Mouse (Mus musculus): Measurements from ENCODE around the gene Ppil6. TPM values are rescaled to one million over a fixed set of nuclear protein-coding genes. Genes with fewer than 3 reads are reported as not detected.
A peak's percentile ranks its signal among the peaks of the same experiment; 100 is the strongest.

Gene Ppil6
- polyA plus RNA-seq, 1 experiment from 2014 or later: 1.7 TPM

DNA sequence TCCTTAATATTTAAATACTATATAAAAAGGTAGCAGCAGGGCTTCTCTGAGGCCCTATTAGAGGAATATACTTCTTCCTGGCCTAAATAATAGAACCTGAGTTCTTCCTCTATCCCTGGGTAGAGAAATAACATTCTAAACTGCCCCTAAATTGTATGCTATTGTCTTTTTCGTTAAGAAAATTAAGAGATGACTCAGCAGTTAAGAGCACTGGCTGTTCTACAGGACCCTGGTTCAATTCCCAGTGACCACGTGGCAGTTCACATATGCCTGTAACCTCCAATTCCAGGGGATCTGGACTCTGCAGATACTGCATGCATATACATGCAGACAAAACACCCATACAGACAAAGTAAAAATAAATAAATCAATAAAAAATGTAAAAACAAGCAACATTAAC is 53.6 kb downstream of the Ppil6 start:
- Histone ChIP-seq H3K4me1 (peaks cover 13% of the 10 kb centered on the region), H3K27me3 (ENCODE audit: low read depth, poor library complexity, severe bottlenecking) (no peaks in the 10 kb centered on the region), H3K4me3 (no peak overlapping the region), H3K27ac (replicated peaks) (no peak overlapping the region), H3K36me3 (peaks cover 6% of the 10 kb centered on the region), H3K9me3 (replicated peaks) (peaks cover under 1% of the 10 kb centered on the region; the same call in 1 of the 2 replicates)
- DNase-seq (ENCODE audit: low spot score): no peak
- WGBS: 70% methylated on average over 2 of the region's 2 CpGs

DNA sequence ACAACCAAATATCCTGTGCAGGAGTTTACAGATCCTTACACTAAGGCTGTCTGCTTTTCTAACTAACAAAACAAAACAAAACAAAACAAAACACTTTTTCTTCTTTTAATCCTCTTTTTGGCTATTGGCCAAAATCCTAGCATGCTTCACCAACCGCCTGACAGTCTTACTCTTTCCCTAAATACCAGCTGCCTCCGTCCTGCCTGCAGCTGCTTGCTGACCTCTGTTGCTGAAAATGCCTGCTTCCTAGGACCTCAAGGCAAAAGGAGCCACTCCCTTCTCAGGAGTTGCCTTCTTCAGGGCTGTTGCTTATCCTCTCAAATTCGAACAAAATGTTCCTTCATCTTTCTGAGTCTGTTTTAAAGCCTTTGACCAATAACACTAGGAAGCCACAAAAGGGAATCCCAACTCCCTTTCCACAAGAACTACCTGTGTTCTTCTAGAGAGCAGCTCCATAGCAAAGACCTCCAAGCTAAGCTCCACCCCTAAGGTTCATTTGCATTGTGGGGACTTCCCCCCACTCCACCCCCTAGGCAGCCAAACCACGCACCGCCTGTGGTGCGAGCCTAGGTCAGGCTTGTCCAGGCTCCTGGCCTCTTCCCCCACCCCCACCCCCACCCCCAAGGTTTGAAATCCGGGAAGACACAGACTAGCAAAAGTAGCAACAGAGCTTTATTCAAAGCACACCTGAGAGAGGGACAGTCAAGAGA is 54.4 kb downstream of the Ppil6 start:
- 2% methylated on average over 7 of the region's 7 CpGs for WGBS
- peak overlapping the region; percentile 7; the same call in 1 of the 2 replicates for H3K4me3 ChIP-seq
- H3K27ac ChIP-seq (replicated peaks): no peak overlapping the region; the same call in 1 of the 2 replicates
- no peaks in the 10 kb centered on the region for H3K27me3 ChIP-seq (ENCODE audit: low read depth, poor library complexity, severe bottlenecking)
- no peak for DNase-seq (ENCODE audit: low spot score)
- 0 out of 2 replicates have a peak, but pooled peaks cover 4% of the 10 kb centered on the region for H3K36me3 ChIP-seq
- peaks cover 13% of the 10 kb centered on the region for H3K4me1 ChIP-seq
- H3K9me3 ChIP-seq (replicated peaks): peaks cover 6% of the 10 kb centered on the region; the same call in 1 of the 2 replicates

DNA sequence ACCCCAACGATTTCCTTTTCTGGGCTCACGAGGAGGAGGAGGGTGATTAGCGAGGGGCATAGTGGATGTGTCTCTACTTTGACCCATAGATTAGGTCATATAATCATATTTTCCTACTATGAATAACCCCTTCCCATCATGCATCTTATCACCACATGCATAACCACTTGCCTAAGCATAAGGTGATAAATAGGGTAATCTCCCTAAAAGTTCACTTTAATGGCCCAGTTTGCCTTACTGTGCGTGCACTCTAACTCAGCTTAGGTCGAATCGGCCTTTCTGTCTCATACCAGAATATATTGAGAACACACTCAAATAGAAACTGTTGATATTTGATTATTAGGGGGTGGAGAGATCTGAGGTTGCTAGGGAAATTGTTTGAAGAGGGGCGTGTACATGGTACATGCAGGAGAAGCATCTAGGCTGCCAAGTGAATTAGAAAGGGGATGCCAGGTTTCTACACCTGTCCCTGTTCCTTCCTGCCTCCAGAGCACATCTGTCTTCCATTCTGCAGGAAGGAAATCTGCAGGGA is 55.1 kb downstream of the Ppil6 start:
- no peak for DNase-seq (ENCODE audit: low spot score)
- Histone ChIP-seq H3K27ac (replicated peaks) (no peak overlapping the region), H3K27me3 (ENCODE audit: low read depth, poor library complexity, severe bottlenecking) (no peaks in the 10 kb centered on the region), H3K4me1 (peaks cover 13% of the 10 kb centered on the region), H3K4me3 (no peak overlapping the region), H3K36me3 (0 out of 2 replicates have a peak, but pooled peaks cover 4% of the 10 kb centered on the region), H3K9me3 (replicated peaks) (peaks cover 6% of the 10 kb centered on the region; the same call in 1 of the 2 replicates)
- WGBS: 56% methylated on average over 7 of the region's 7 CpGs

DNA sequence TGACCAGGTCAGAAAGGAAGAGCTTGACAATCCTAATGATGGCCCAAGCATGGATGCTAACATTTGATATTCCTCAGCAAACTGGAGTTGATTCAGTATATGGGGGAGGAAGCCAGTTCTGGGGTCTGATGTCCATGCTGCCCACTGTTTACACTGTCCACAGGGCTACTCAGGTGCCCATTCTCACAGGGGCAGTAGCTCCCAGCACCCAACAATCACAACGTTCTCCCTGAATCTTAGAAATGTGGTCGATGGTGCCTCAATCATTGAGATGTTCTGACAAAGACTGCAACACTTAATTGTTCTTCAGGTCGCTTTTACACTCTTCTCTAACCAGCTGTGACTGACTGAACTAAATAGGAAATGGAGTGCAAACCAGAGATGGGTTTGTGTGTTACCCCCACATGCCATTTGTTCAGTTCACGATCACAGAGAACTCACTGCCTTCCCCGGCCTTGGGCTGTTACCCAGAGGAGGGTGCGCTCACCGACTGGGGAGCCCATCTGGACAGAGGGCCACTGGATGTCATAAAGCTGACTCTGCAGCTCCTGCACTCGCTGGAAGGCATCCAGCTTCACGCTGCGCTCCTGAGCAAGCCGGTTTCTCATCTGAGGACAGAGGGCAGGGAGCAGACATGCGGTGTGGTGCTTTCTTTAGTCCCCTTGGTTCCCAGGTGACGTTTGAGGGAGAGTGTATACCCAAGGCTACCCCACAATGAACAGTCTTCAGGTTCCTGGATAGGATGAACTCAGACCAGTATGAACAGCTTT is 56.3 kb downstream of the Ppil6 start:
- Histone ChIP-seq H3K36me3 (0 out of 2 replicates have a peak, but pooled peaks cover 4% of the 10 kb centered on the region), H3K27me3 (ENCODE audit: low read depth, poor library complexity, severe bottlenecking) (no peaks in the 10 kb centered on the region), H3K9me3 (replicated peaks) (peaks cover 6% of the 10 kb centered on the region; the same call in 1 of the 2 replicates), H3K27ac (replicated peaks) (no peak overlapping the region), H3K4me3 (no peak overlapping the region), H3K4me1 (peaks cover 13% of the 10 kb centered on the region)
- no peak for DNase-seq (ENCODE audit: low spot score)
- WGBS: 74% methylated on average over 13 of the region's 13 CpGs

DNA sequence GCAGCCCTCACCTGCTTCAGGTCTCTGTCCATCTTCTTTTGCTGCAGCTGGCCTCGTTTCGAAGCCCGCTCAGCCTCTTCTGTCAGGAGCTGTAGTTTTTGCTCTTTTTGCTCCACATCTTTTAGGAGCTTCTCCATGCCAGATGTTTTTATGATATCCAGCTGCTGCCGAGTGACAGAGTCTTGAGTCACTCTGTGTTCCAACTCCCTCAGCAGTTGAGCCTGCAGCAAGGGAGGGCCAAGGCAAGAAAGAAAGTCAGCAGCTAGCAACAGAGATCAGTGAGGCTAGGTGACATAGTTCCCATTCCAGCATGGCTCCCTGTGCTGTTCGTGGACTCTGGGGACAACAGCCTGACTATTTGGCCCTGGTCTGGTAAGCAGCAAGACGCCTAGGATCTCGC is 60.5 kb downstream of the Ppil6 start:
- Histone ChIP-seq H3K27ac (replicated peaks) (no peak overlapping the region), H3K9me3 (replicated peaks) (peaks cover 6% of the 10 kb centered on the region; the same call in 1 of the 2 replicates), H3K4me3 (no peak overlapping the region), H3K36me3 (0 out of 2 replicates have a peak, but pooled peaks cover 4% of the 10 kb centered on the region), H3K4me1 (peaks cover 16% of the 10 kb centered on the region), H3K27me3 (ENCODE audit: low read depth, poor library complexity, severe bottlenecking) (no peaks in the 10 kb centered on the region)
- DNase-seq (ENCODE audit: low spot score): no peak
- WGBS: 84% methylated on average over 7 of the region's 7 CpGs

DNA sequence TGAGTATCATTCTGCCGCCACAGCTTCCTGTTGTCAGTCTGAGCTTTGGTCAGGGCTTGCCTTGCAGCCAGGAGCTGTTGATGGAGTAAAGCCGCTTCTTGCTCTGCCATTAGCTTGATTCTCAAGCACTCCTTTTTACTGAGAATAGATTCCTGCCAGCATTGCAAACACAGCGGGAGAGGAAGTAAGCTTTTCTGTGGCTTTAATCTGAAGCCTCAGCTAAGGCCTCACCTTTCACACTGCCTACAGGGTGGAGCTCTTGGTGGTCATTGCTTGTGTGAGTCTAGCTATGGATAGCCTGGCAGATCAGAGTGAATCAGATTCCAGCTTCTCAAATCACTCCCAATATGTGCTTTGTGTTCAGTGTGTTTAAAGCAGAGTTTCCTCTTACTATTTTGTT is 62.1 kb downstream of the Ppil6 start:
- 0 out of 2 replicates have a peak, but pooled peaks cover 4% of the 10 kb centered on the region for H3K36me3 ChIP-seq
- no peak for DNase-seq (ENCODE audit: low spot score)
- H3K27me3 ChIP-seq (ENCODE audit: low read depth, poor library complexity, severe bottlenecking): no peaks in the 10 kb centered on the region
- 16% methylated on average over 3 of the region's 3 CpGs for WGBS
- peaks cover 6% of the 10 kb centered on the region; the same call in 1 of the 2 replicates for H3K9me3 ChIP-seq (replicated peaks)
- H3K4me3 ChIP-seq: no peak overlapping the region
- H3K27ac ChIP-seq (replicated peaks): 0 out of 2 replicates have a peak overlapping the region, but pooled peaks have one; percentile 2
- peaks cover 16% of the 10 kb centered on the region for H3K4me1 ChIP-seq

DNA sequence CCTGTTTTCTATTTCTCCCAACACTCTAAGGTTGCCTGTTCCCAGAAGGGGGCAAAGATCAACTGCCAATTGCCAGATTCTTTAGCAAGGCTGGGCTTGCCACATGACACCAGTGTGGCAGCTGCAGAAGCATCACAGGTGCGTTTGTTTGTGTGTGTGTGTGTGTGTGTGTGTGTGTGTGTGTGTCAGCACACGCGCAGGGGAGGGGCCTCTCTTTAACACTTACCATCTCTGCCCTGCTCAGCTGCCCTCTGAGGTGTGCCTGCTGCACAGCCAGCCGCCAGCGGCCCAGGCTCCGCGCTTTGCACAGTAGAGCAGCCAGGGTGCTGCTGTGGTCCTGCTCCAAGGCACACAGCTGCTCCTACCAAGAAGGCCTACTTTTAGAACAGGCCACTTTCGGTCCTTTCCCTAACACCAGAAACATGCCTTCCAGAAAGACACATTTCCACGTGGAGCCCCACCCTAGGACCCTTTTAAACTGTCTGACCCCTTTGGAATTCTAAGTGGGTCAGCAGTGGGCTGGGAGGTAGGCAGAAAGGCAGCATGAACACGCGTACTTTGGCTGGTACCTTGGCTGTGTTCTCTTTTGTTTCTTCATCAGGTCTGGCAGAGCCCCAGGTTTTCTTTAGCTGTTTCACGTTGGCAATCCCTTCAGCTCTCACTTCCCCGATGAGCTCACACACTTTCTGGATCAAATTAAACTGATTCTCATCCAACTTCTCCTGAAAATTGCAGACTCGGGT is 62.8 kb downstream of the Ppil6 start:
- Histone ChIP-seq H3K9me3 (replicated peaks) (peaks cover 6% of the 10 kb centered on the region; the same call in 1 of the 2 replicates), H3K36me3 (0 out of 2 replicates have a peak, but pooled peaks cover 4% of the 10 kb centered on the region), H3K4me3 (no peak overlapping the region), H3K27me3 (ENCODE audit: low read depth, poor library complexity, severe bottlenecking) (no peaks in the 10 kb centered on the region), H3K27ac (replicated peaks) (peak overlapping the region; percentile 49; the same call in 1 of the 2 replicates), H3K4me1 (peaks cover 16% of the 10 kb centered on the region)
- no peak for DNase-seq (ENCODE audit: low spot score)
- 53% methylated on average over 14 of the region's 14 CpGs for whole genome bisulfite sequencing

DNA sequence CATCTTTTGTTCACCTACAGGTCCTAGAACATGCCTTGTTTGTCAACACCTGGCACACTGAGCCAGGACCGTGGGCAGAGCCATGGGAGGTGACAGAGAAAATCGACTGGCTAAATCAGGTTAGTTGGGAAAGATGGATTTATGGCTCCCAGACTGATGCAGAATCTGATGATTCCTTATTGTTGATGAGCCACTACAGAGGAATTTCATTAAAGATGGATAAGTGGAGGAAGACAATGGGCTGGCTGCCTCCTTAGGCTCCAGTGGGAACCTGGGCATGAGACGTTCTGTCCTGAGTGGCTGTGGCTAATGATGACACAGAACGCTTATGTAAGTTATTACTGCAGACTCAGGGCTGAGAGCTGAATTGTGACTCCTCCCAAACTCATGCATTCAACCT is 63.5 kb downstream of the Ppil6 start:
- Histone ChIP-seq H3K27me3 (ENCODE audit: low read depth, poor library complexity, severe bottlenecking) (no peaks in the 10 kb centered on the region), H3K4me3 (no peak overlapping the region), H3K36me3 (0 out of 2 replicates have a peak, but pooled peaks cover 4% of the 10 kb centered on the region), H3K27ac (replicated peaks) (no peak overlapping the region), H3K4me1 (peaks cover 16% of the 10 kb centered on the region), H3K9me3 (replicated peaks) (peaks cover 6% of the 10 kb centered on the region; the same call in 1 of the 2 replicates)
- WGBS: 78% methylated on average over 4 of the region's 4 CpGs
- DNase-seq (ENCODE audit: low spot score): no peak

DNA sequence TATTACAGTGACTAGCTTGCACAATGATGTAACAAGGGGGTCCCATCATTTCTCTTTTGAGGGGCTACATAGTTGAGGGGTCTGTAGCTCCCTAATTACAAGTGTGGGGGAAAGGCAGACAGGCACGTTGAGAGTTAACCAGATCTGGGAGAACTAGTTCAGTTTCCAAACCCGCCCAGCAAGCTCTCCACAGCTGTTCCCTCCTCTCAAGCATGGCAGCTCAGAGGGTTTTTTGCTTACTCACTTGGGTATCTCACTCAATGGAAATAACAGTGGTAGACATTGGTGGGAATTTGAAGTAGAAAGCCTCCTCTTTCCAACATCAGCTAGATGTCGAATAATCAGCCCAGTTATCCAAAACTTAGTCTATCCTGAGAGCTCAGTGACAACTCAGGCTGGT is 64.8 kb downstream of the Ppil6 start:
- no peaks in the 10 kb centered on the region for H3K36me3 ChIP-seq
- no peak overlapping the region for H3K4me3 ChIP-seq
- no peak for DNase-seq (ENCODE audit: low spot score)
- no peaks in the 10 kb centered on the region for H3K27me3 ChIP-seq (ENCODE audit: low read depth, poor library complexity, severe bottlenecking)
- no peak overlapping the region for H3K27ac ChIP-seq (replicated peaks)
- 90% methylated on average over 3 of the region's 3 CpGs for WGBS
- 0 out of 2 replicates have a peak, but pooled peaks cover 2% of the 10 kb centered on the region for H3K9me3 ChIP-seq (replicated peaks)
- peaks cover 16% of the 10 kb centered on the region for H3K4me1 ChIP-seq

DNA sequence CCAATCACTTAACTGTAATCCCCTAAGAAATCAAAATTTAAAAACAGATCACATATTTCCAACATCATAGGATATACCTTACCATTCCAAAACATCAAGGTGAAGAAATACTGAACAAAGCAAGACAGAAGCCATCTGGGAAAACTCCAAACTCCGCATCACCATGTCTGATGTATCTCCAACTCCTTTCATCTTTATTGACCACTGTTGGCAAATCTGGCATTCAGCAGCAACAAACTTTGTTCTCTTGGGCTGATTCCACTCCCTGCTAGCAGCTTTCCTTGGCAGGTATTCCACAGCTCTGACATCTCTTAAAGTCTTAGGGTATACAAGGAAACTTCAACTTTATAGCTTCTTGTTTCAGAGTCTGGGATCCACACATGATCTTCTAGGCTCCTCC is 68.2 kb downstream of the Ppil6 start:
- Histone ChIP-seq H3K36me3 (no peaks in the 10 kb centered on the region), H3K27ac (replicated peaks) (no peak overlapping the region), H3K27me3 (ENCODE audit: low read depth, poor library complexity, severe bottlenecking) (no peaks in the 10 kb centered on the region), H3K4me3 (no peak overlapping the region), H3K4me1 (no peaks in the 10 kb centered on the region), H3K9me3 (replicated peaks) (peaks cover 12% of the 10 kb centered on the region; the same call in 1 of the 2 replicates)
- no peak for DNase-seq (ENCODE audit: low spot score)
- 94% methylated on average over 1 of the region's 1 CpGs for WGBS

DNA sequence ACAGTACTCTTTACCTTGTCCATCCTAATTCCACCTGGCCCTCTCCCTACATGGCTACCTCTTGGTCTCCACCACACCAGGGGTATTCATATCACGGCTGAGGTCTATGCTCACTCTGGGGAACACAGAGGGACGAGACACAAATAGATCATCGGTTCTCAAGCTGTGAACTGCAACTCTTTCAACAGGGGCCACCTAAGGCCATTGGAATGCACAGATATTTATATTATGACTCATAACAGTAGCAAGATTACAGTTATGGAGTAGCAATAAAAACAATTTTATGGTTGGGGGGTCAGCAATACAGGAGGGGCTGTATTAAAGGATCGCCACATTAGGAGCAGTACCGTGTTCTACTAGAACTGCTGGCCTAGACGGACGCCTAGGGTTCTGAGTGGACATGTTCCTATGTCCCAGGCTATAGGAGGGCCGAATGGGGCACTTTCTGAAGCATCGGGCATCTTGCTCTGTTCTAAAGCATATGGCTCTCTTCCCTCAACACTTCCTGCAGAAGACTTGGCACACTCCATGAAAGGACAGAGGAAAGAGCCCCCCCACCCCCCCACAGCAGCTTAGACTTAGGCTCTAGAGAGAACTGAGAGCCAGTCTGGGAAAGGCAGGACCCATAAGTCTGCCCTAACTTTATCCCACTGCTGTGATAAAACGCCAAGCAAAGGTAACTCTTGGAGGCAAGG is 71.6 kb downstream of the Ppil6 start:
- peaks cover 12% of the 10 kb centered on the region; the same call in 1 of the 2 replicates for H3K9me3 ChIP-seq (replicated peaks)
- H3K27me3 ChIP-seq (ENCODE audit: low read depth, poor library complexity, severe bottlenecking): no peaks in the 10 kb centered on the region
- H3K36me3 ChIP-seq: no peaks in the 10 kb centered on the region
- no peak overlapping the region for H3K4me3 ChIP-seq
- no peak for DNase-seq (ENCODE audit: low spot score)
- H3K27ac ChIP-seq (replicated peaks): no peak overlapping the region
- 91% methylated on average over 10 of the region's 10 CpGs for WGBS
- H3K4me1 ChIP-seq: peaks cover 5% of the 10 kb centered on the region
